Mouse (Mus musculus): ENCODE data around the gene Add2. TPM values are rescaled to one million over a fixed set of nuclear protein-coding genes. Genes with fewer than 3 reads are reported as not detected.

Add2 gene
- polyA plus RNA-seq, 1 experiment from 2014 or later: 132 TPM

- ATAC-seq: no peak
- Histone ChIP-seq H3K9me3 (ENCODE audit: control insufficient read depth, low read length) (no peaks in the 10 kb centered on the region), H3K27me3 (replicated peaks; ENCODE audit: control insufficient read depth, insufficient read depth, low read length) (no peaks in the 10 kb centered on the region), H3K27ac (ENCODE audit: low read depth, low read length) (no peak overlapping the region), H3K9ac (ENCODE audit: low read depth, low read length) (no peak overlapping the region), H3K4me1 (ENCODE audit: control insufficient read depth, insufficient read depth, low read depth, low read length) (peaks cover 33% of the 10 kb centered on the region), H3K4me3 (ENCODE audit: low read length) (no peak overlapping the region), H3K4me2 (ENCODE audit: low read length) (no peak overlapping the region), H3K36me3 (ENCODE audit: control insufficient read depth, insufficient read depth, low read length) (no peaks in the 10 kb centered on the region)
- 83% methylated on average over 3 of the region's 3 CpGs for WGBS
These were observed 41.4 kb downstream of the Add2 start for GRCm38 (mm10) chr6:86069856-86070255.

- Histone ChIP-seq H3K36me3 (ENCODE audit: control insufficient read depth, insufficient read depth, low read length) (no peaks in the 10 kb centered on the region), H3K4me3 (ENCODE audit: low read length) (no peak overlapping the region), H3K9me3 (ENCODE audit: control insufficient read depth, low read length) (no peaks in the 10 kb centered on the region), H3K27ac (ENCODE audit: low read depth, low read length) (no peak overlapping the region), H3K4me1 (ENCODE audit: control insufficient read depth, insufficient read depth, low read depth, low read length) (peaks cover 32% of the 10 kb centered on the region), H3K9ac (ENCODE audit: low read depth, low read length) (no peak overlapping the region), H3K4me2 (ENCODE audit: low read length) (no peak overlapping the region), H3K27me3 (replicated peaks; ENCODE audit: control insufficient read depth, insufficient read depth, low read length) (no peaks in the 10 kb centered on the region)
- ATAC-seq: no peak
- WGBS: 69% methylated on average over 7 of the region's 7 CpGs
These were observed 41.8 kb downstream of the Add2 start for GRCm38 (mm10) chr6:86070277-86070676.

- Histone ChIP-seq H3K4me1 (ENCODE audit: control insufficient read depth, insufficient read depth, low read depth, low read length) (peaks cover 7% of the 10 kb centered on the region), H3K9ac (ENCODE audit: low read depth, low read length) (no peak overlapping the region), H3K9me3 (ENCODE audit: control insufficient read depth, low read length) (no peaks in the 10 kb centered on the region), H3K36me3 (ENCODE audit: control insufficient read depth, insufficient read depth, low read length) (no peaks in the 10 kb centered on the region), H3K4me2 (ENCODE audit: low read length) (no peak overlapping the region), H3K27ac (ENCODE audit: low read depth, low read length) (no peak overlapping the region), H3K4me3 (ENCODE audit: low read length) (no peak overlapping the region), H3K27me3 (replicated peaks; ENCODE audit: control insufficient read depth, insufficient read depth, low read length) (no peaks in the 10 kb centered on the region)
- WGBS: 86% methylated on average over 3 of the region's 3 CpGs
- no peak for ATAC-seq
These were observed 45.4 kb downstream of the Add2 start for GRCm38 (mm10) chr6:86073882-86074281.

DNA sequence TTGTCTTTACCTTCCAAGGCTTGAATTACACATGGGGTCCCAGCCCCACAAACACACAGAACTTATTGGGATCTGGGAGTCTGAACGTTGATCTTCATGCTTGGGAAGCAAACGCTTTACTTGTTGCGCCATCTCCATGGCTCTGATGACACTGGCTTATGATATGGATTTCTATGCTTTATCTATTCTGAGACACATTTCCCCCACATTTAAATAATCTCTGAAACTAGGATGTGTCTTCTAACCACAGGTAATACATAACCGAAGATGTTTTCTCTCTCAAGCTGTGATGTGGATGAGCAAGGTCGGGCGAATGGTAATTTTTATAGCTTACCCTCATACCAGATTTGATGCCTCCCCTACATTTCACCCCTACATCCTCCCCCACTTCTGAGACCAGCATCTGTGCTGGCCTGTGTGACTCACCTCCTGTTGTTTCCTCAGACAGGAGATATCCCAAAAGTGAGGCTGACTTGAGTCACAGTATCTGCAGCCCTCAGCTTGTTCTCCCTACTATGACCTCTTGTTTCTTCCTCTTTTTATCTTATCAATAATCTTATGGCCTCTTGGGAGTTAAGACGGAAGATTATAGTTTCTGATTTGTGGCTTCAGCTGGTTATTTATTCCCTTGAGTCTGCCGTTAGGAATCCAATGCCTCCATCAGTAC, 46.2 kb downstream of the Add2 start:
- ATAC-seq: no peak
- Histone ChIP-seq H3K9me3 (ENCODE audit: control insufficient read depth, low read length) (no peaks in the 10 kb centered on the region), H3K27ac (ENCODE audit: low read depth, low read length) (no peak overlapping the region), H3K36me3 (ENCODE audit: control insufficient read depth, insufficient read depth, low read length) (no peaks in the 10 kb centered on the region), H3K27me3 (replicated peaks; ENCODE audit: control insufficient read depth, insufficient read depth, low read length) (no peaks in the 10 kb centered on the region), H3K4me1 (ENCODE audit: control insufficient read depth, insufficient read depth, low read depth, low read length) (peaks cover 7% of the 10 kb centered on the region), H3K4me3 (ENCODE audit: low read length) (no peak overlapping the region), H3K9ac (ENCODE audit: low read depth, low read length) (no peak overlapping the region), H3K4me2 (ENCODE audit: low read length) (no peak overlapping the region)
- WGBS: 80% methylated on average over 8 of the region's 8 CpGs

DNA sequence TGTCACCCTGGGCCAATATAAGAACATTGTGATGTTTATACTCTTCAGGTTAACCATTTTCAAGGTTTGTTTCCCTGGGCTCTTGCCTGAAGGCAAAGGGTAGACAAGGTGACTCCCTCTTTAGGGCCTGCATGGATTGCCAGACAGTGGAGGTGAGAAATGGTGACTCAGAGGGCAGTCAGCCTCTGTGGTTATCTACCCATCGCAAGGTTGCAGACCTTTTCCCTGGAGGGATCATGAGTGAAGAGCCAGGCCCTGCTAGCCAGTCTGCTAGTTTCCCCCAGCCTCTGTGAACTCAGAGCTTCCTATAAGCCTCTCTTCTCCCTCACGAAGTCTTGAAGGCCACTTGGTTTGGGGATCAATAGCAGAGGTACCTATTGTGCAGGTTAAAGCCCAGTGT, 48.0 kb downstream of the Add2 start:
- Histone ChIP-seq H3K36me3 (ENCODE audit: control insufficient read depth, insufficient read depth, low read length) (no peaks in the 10 kb centered on the region), H3K9ac (ENCODE audit: low read depth, low read length) (no peak overlapping the region), H3K9me3 (ENCODE audit: control insufficient read depth, low read length) (no peaks in the 10 kb centered on the region), H3K4me1 (ENCODE audit: control insufficient read depth, insufficient read depth, low read depth, low read length) (peaks cover 4% of the 10 kb centered on the region; the same call in 1 of the 2 replicates), H3K4me2 (ENCODE audit: low read length) (no peak overlapping the region), H3K4me3 (ENCODE audit: low read length) (no peak overlapping the region), H3K27me3 (replicated peaks; ENCODE audit: control insufficient read depth, insufficient read depth, low read length) (no peaks in the 10 kb centered on the region), H3K27ac (ENCODE audit: low read depth, low read length) (no peak overlapping the region)
- 89% methylated on average over 2 of the region's 2 CpGs for WGBS
- ATAC-seq: no peak

DNA sequence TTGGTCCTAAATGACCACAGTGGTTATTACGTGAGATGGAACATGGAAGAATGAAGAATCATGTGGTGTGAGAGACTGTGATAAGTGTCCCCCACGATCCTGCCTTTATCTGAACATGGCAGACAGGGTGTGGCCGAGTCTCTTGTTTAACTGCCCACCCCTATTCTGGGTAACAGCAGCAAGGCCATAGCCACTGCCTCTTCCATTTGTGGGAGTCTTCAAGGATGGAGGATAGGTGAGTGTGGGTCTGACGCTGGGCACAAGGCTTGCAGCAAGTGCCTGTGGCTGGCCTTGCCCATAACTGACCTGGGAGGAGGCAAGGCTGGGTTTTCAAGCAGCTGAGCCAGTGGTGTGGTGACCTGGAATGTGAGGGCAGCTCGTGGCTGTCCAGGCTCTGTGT, 49.4 kb downstream of the Add2 start:
- no peak overlapping the region for H3K4me3 ChIP-seq (ENCODE audit: low read length)
- 76% methylated on average over 5 of the region's 5 CpGs for WGBS
- H3K27ac ChIP-seq (ENCODE audit: low read depth, low read length): no peak overlapping the region
- no peaks in the 10 kb centered on the region for H3K9me3 ChIP-seq (ENCODE audit: control insufficient read depth, low read length)
- H3K36me3 ChIP-seq (ENCODE audit: control insufficient read depth, insufficient read depth, low read length): no peaks in the 10 kb centered on the region
- peaks cover 4% of the 10 kb centered on the region; the same call in 1 of the 2 replicates for H3K4me1 ChIP-seq (ENCODE audit: control insufficient read depth, insufficient read depth, low read depth, low read length)
- no peak for ATAC-seq
- no peaks in the 10 kb centered on the region for H3K27me3 ChIP-seq (replicated peaks; ENCODE audit: control insufficient read depth, insufficient read depth, low read length)
- no peak overlapping the region for H3K4me2 ChIP-seq (ENCODE audit: low read length)
- no peak overlapping the region for H3K9ac ChIP-seq (ENCODE audit: low read depth, low read length)

DNA sequence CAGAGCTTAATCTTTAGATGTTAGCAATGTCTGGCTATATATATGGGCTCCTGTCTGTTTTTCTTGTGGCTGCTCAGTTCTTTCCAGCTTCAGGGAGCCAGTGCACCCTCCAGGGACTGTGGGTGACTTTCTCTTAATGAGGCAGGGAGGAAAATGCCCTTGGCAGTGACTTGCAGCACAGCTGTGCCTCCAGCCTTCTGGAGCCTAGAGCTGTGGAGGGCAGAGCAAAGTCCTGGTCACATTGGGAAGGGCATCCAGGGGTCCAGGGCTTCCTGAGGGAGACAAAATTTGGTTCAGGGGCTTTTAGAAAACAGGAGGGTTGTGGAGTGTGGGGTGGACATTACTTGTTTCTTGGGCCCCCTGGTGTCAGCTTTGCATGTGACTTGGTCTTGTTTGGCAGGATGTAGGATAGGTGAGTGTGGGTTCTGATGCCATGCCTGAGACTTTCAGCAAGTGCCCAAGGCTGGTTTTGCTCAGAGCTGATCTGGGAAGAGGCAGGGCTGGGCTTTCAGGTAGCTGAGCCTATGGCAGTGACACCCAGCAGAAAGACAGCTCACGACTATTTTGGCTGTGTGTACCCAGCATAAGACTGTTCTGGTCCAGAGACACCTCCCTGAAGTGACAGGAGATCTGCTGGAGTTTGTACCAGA, 50.0 kb downstream of the Add2 start:
- 88% methylated on average over 1 of the region's 1 CpGs for WGBS
- Histone ChIP-seq H3K9ac (ENCODE audit: low read depth, low read length) (no peak overlapping the region), H3K36me3 (ENCODE audit: control insufficient read depth, insufficient read depth, low read length) (peaks cover 3% of the 10 kb centered on the region; the same call in 1 of the 2 replicates), H3K9me3 (ENCODE audit: control insufficient read depth, low read length) (no peaks in the 10 kb centered on the region), H3K4me1 (ENCODE audit: control insufficient read depth, insufficient read depth, low read depth, low read length) (peaks cover 4% of the 10 kb centered on the region; the same call in 1 of the 2 replicates), H3K27ac (ENCODE audit: low read depth, low read length) (no peak overlapping the region; the same call in 1 of the 2 replicates), H3K4me2 (ENCODE audit: low read length) (no peak overlapping the region), H3K4me3 (ENCODE audit: low read length) (no peak overlapping the region), H3K27me3 (replicated peaks; ENCODE audit: control insufficient read depth, insufficient read depth, low read length) (no peaks in the 10 kb centered on the region)
- no peak for ATAC-seq

DNA sequence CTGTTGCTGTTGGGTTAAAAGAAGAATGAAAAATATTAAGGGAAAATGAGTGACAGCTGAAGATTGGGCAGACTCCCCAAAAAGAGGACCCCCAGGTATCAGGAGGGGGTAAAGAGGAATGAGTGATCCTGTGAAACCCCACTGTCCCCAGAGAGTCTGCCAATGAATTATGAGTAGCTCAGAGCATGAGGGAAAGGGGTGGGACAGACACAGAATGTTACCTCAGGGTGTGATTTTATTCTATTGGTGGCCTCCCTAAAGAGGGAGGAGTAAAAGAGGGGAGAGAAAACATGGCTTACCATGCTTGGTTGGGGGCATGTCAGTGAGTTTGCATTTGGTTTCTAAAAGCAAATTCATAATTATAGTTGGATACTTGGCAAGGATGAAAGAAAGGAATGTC, 50.8 kb downstream of the Add2 start:
- Histone ChIP-seq H3K27ac (ENCODE audit: low read depth, low read length) (no peak overlapping the region), H3K9ac (ENCODE audit: low read depth, low read length) (no peak overlapping the region), H3K36me3 (ENCODE audit: control insufficient read depth, insufficient read depth, low read length) (peaks cover 3% of the 10 kb centered on the region; the same call in 1 of the 2 replicates), H3K9me3 (ENCODE audit: control insufficient read depth, low read length) (no peaks in the 10 kb centered on the region), H3K27me3 (replicated peaks; ENCODE audit: control insufficient read depth, insufficient read depth, low read length) (no peaks in the 10 kb centered on the region), H3K4me2 (ENCODE audit: low read length) (no peak overlapping the region), H3K4me3 (ENCODE audit: low read length) (no peak overlapping the region), H3K4me1 (ENCODE audit: control insufficient read depth, insufficient read depth, low read depth, low read length) (peaks cover 4% of the 10 kb centered on the region; the same call in 1 of the 2 replicates)
- no peak for ATAC-seq

- Histone ChIP-seq H3K9me3 (ENCODE audit: control insufficient read depth, low read length) (no peaks in the 10 kb centered on the region), H3K4me2 (ENCODE audit: low read length) (no peak overlapping the region), H3K27ac (ENCODE audit: low read depth, low read length) (no peak overlapping the region), H3K9ac (ENCODE audit: low read depth, low read length) (no peak overlapping the region), H3K4me3 (ENCODE audit: low read length) (no peak overlapping the region), H3K27me3 (replicated peaks; ENCODE audit: control insufficient read depth, insufficient read depth, low read length) (no peaks in the 10 kb centered on the region), H3K4me1 (ENCODE audit: control insufficient read depth, insufficient read depth, low read depth, low read length) (peaks cover 6% of the 10 kb centered on the region), H3K36me3 (ENCODE audit: control insufficient read depth, insufficient read depth, low read length) (peaks cover 5% of the 10 kb centered on the region)
- WGBS: 58% methylated on average over 6 of the region's 6 CpGs
- ATAC-seq: no peak
These were observed 57.0 kb downstream of the Add2 start for GRCm38 (mm10) chr6:86085518-86085917.
